8 mouse cellular contexts compared by ENCODE assay signal in genomic region chr5:142767937-142768336, GRCm38 (mm10). TPM values are rescaled to one million over a fixed set of nuclear protein-coding genes. Genes with fewer than 3 reads are reported as not detected.
DNase-seq lines count a peak whose midpoint lies in the region; ATAC-seq and TF ChIP-seq lines count a peak whose summit lies in the region.

No protein-coding gene starts in this region.

- H3K4me1 ChIP-seq in heart, embryonic 15.5 days (replicated peaks), result peaks cover 40% of the 10 kb centered on the region
- peaks cover 10% of the 10 kb centered on the region for H3K4me1 ChIP-seq in lung, embryonic 14.5 days (ENCODE audit: insufficient read depth)
- H3K4me1 ChIP-seq in olfactory bulb, adult 2 months (ENCODE audit: control insufficient read depth, insufficient read depth, low read length), result peaks cover 15% of the 10 kb centered on the region

- no peaks in the 10 kb centered on the region for H3K9me3 ChIP-seq in heart, embryonic 15.5 days (replicated peaks)
- H3K9me3 ChIP-seq in lung, embryonic 14.5 days (ENCODE audit: low read depth, low read length), result no peaks in the 10 kb centered on the region

- H3K9ac ChIP-seq in heart, embryonic 15.5 days, result no peak overlapping the region
- no peak overlapping the region for H3K9ac ChIP-seq in lung, embryonic 14.5 days

- H3K36me3 ChIP-seq in heart, embryonic 15.5 days, result peaks cover 63% of the 10 kb centered on the region
- peaks cover 85% of the 10 kb centered on the region for H3K36me3 ChIP-seq in lung, embryonic 14.5 days (ENCODE audit: insufficient read depth)

- H3K4me3 ChIP-seq in heart, embryonic 15.5 days, result no peak overlapping the region
- no peak overlapping the region for H3K4me3 ChIP-seq in lung, embryonic 14.5 days (ENCODE audit: low read depth, low read length)
- no peak overlapping the region for H3K4me3 ChIP-seq in olfactory bulb, adult 2 months (ENCODE audit: insufficient read depth, low read depth, low read length)

- ATAC-seq in heart, embryonic 15.5 days (replicated peaks; ENCODE audit: insufficient number of reproducible peaks, insufficient read depth, low FRiP score, low read depth), result 0 out of 2 replicates have a peak, but pooled peaks have one; percentile 21
- no peak; the same call in 1 of the 2 replicates for ATAC-seq in lung, embryonic 14.5 days (ENCODE audit: insufficient read depth)

- DNase-seq in CD4-positive helper T cell, adult 2 months (ENCODE audit: low read depth, low spot score), result peak; percentile 59
- peak; percentile 80 to 93 for DNase-seq in adrenal gland, adult (ENCODE audit: inconsistent age in 2 of 2, low spot score in 1 of 2)
- peak; percentile 84 for DNase-seq in embryo, embryonic 10 days (ENCODE audit: low spot score)
- peak; percentile 83 to 85 for DNase-seq in kidney, postnatal 25 days
- DNase-seq in lung, embryonic 14.5 days, result peak; percentile 91
- peak; percentile 49 to 51 for DNase-seq in thymus, postnatal 36 days

- 18% methylated on average over 7 of the region's 7 CpGs for WGBS in heart, embryonic 15.5 days
- WGBS in lung, embryonic 14.5 days, result 16% methylated on average over 7 of the region's 7 CpGs
- WGBS in olfactory bulb, adult 2 months, result 24% methylated on average over 7 of the region's 7 CpGs

- no peak overlapping the region for H3K27ac ChIP-seq in heart, embryonic 15.5 days
- no peak overlapping the region for H3K27ac ChIP-seq in lung, embryonic 14.5 days (ENCODE audit: low read depth)
- no peak overlapping the region for H3K27ac ChIP-seq in olfactory bulb, adult 2 months (ENCODE audit: insufficient read depth, low read depth, low read length)

- no peak overlapping the region for H3K4me2 ChIP-seq in heart, embryonic 15.5 days
- no peak overlapping the region for H3K4me2 ChIP-seq in lung, embryonic 14.5 days

- TF ChIP-seq POLR2A in olfactory bulb, adult 2 months (IDR thresholded peaks at IDR 0.05; ENCODE audit: insufficient read depth, low read depth, low read length), result no peak

- peak; percentile 76 for TF ChIP-seq CTCF in lung, embryonic 14.5 days (IDR thresholded peaks at IDR 0.05; ENCODE audit: low read depth)
- TF ChIP-seq CTCF in olfactory bulb, adult 2 months (IDR thresholded peaks at IDR 0.05; ENCODE audit: insufficient read depth, low read depth, low read length), result peak; percentile 32; the same call in 1 of the 2 replicates

- H3K27me3 ChIP-seq in heart, embryonic 15.5 days, result no peaks in the 10 kb centered on the region
- no peaks in the 10 kb centered on the region for H3K27me3 ChIP-seq in lung, embryonic 14.5 days (ENCODE audit: insufficient read depth, low read length)

RNA-seq across cellular contexts. Expression of gene Tnrc18, which starts 49.5 kb away (rescaled TPM):
- 17.1 and 24.2 TPM in 2 replicates for polyA plus RNA-seq in heart, embryonic 15.5 days (2015; fragmentation: Nextera tagmentation; extraction: Ambion mirVana)
- 38.4 and 40.4 TPM in 2 replicates for polyA plus RNA-seq in lung, embryonic 14.5 days (2014; fragmentation: Nextera tagmentation; extraction: Ambion mirVana)
- not detected in 2 replicates for polyA plus RNA-seq in olfactory bulb, adult 2 months (2012; ENCODE audit: insufficient read depth, insufficient read length, low replicate concordance, missing spikeins)
